Mouse (Mus musculus): ENCODE measurements around the gene Insrr. TPM values are rescaled to one million over a fixed set of nuclear protein-coding genes. Genes with fewer than 3 reads are reported as not detected.
"Not testable (repeated sequence)": the region's sequence is repeated elsewhere in the genome, so short reads cannot be mapped to it uniquely, and the experiment has no call there.

Insrr gene
- polyA plus RNA-seq, 1 experiment from 2014 or later = 0.48 TPM

DNA sequence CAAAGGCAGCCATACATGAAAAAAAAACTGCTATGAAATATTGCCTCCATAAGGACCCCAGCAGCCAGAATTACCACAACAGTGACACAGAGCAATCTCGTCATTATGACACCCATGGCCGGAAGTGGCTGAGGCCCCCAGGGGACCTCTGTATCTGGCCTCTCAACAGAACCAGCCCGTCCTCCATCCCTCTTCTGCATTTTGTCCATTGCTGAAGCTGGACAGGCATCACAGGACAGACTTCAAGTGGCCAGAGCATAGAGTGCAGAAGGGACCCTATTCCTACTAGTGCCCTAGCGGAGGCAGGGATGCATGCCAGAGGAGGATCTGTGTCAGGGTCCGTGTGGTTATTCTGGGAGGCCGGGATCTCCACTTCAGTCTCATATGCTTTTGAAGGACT is 19.4 kb downstream of the Insrr start:
- no peak for DNase-seq (ENCODE audit: low spot score)
- Histone ChIP-seq H3K4me3 (no peak overlapping the region), H3K27ac (no peak overlapping the region), H3K9me3 (no peaks in the 10 kb centered on the region), H3K4me1 (replicated peaks) (0 out of 2 replicates have a peak, but pooled peaks cover 3% of the 10 kb centered on the region), H3K27me3 (ENCODE audit: insufficient read depth, poor library complexity, severe bottlenecking) (peaks cover 88% of the 10 kb centered on the region), H3K36me3 (no peaks in the 10 kb centered on the region)
- 61% methylated on average over 6 of the region's 6 CpGs for WGBS

DNA sequence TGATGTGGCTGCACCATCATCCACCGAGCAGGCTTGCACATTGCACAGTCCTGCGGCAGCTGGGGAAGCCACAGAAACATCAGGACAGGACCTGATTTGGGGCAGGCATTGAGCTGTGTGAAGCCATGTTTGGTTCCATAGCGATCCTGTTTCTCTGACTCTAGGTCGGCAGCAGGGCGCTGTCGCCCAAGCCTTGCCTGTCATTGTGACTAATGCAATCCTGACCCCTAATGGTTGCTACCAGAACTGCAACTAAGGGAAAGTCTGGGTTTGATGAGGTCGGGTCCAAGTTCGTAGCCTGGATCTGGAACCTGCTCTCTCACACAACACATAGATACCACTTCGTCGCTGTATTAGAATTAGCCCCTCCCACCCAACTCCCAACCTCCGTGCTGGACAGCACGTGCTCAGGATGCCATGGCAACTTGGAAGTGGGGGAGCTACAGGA is 19.9 kb downstream of the Insrr start:
- H3K27me3 ChIP-seq (ENCODE audit: insufficient read depth, poor library complexity, severe bottlenecking) = peaks cover 83% of the 10 kb centered on the region
- H3K4me1 ChIP-seq (replicated peaks) = 0 out of 2 replicates have a peak, but pooled peaks cover 3% of the 10 kb centered on the region
- no peaks in the 10 kb centered on the region for H3K9me3 ChIP-seq
- H3K36me3 ChIP-seq = no peaks in the 10 kb centered on the region
- no peak overlapping the region for H3K4me3 ChIP-seq
- H3K27ac ChIP-seq = no peak overlapping the region
- 6% methylated on average over 12 of the region's 12 CpGs for WGBS
- peak; percentile 78 for DNase-seq (ENCODE audit: low spot score)

DNA sequence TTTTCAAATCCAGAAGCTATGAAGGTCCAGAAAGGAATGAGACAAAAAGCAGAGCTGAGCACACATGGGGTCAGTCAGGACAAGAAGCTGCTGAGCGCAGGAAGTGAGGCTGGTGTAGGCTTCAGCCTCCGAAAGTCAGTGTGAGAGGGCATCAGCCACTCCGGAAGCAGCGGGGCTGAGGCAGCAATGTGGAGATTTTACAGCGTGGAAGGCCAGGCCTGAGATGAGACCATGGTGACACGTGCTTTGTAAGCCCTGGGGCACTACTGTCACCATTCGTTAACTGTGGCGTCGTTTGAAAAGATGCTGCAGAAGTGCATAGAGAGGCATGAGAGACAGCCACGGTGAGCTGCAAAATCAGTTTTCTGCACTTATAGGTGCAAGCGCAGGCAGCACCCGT is 21.5 kb downstream of the Insrr start:
- H3K27me3 ChIP-seq (ENCODE audit: insufficient read depth, poor library complexity, severe bottlenecking) = peaks cover 67% of the 10 kb centered on the region
- 0 out of 2 replicates have a peak, but pooled peaks cover 3% of the 10 kb centered on the region for H3K4me1 ChIP-seq (replicated peaks)
- no peaks in the 10 kb centered on the region for H3K9me3 ChIP-seq
- H3K36me3 ChIP-seq = no peaks in the 10 kb centered on the region
- no peak overlapping the region for H3K27ac ChIP-seq
- WGBS = 71% methylated on average over 12 of the region's 12 CpGs
- DNase-seq (ENCODE audit: low spot score) = no peak
- no peak overlapping the region for H3K4me3 ChIP-seq

DNA sequence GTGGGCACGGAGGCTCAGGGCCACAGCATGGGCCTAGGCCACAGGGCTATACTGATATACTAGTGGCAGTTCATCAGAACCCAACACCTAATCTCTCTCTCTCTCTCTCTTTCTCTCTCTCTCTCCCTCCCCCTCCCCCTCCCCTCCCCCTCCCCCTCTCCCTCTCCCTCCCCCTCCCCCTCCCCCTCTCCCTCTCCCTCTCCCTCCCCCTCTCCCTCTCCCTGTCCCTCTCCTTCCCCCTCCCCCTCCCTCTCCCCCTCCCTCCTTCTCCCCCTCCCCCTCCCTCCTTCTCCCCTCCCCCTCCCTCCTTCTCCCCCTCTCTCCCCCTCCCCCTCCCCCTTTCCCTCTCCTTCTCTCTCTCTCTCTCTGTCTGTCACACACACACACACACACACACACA is 27.5 kb downstream of the Insrr start, which contains the start of gene Pear1:
Gene Pear1 (minus strand): TSS at position 101 of the 400 bp plus-strand sequence.
- H3K4me1 ChIP-seq (replicated peaks); H3K4me3 ChIP-seq; H3K9me3 ChIP-seq; H3K36me3 ChIP-seq; H3K27me3 ChIP-seq (ENCODE audit: insufficient read depth, poor library complexity, severe bottlenecking); DNase-seq (ENCODE audit: low spot score); H3K27ac ChIP-seq: not testable (repeated sequence)
- 83% methylated on average over 1 of the region's 1 CpGs for WGBS

DNA sequence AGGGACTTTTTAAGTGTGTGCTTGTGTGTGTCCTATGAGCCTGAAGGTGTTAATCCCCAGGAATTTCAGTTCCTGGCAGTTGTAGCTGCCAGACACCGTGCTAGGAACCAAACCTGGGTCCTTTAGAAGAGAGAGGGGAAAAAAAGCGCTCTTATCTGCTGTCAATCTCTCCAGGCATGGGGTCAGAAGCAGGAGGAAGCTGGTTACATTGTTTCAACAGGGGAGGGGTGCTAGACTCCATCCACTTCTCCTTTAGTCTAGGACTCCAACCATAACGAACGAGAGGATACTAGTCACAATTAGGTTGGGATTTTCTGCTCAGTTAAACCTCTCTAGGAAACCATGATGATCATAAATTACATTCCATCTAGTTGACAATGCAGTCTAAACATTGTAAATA is 31.7 kb downstream of the Insrr start:
- Histone ChIP-seq H3K4me3 (no peak overlapping the region), H3K4me1 (replicated peaks) (no peaks in the 10 kb centered on the region), H3K27me3 (ENCODE audit: insufficient read depth, poor library complexity, severe bottlenecking) (no peaks in the 10 kb centered on the region), H3K9me3 (no peaks in the 10 kb centered on the region), H3K36me3 (no peaks in the 10 kb centered on the region), H3K27ac (no peak overlapping the region)
- 62% methylated on average over 4 of the region's 4 CpGs for WGBS
- DNase-seq (ENCODE audit: low spot score) = no peak

DNA sequence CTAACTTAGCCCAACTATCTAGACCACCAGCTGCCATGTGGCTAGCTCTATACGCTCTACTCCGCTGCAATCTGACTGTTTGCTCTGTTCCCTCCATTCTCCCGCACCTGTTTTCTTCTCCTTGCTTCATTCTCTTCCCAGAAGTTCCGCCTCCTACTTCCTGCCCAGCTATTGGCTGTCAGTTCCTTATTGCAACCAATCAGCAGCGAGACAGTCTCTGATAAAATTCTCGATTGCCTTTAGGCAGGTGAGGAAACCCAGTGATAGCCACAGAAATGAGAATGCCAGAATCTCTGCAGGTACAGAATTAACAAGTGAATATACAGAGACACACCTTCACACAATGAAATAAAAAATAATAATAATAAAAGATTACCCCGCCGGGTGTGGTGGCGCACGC is 32.3 kb downstream of the Insrr start:
- no peak for DNase-seq (ENCODE audit: low spot score)
- Histone ChIP-seq H3K9me3 (no peaks in the 10 kb centered on the region), H3K36me3 (no peaks in the 10 kb centered on the region), H3K27ac (no peak overlapping the region), H3K27me3 (ENCODE audit: insufficient read depth, poor library complexity, severe bottlenecking) (no peaks in the 10 kb centered on the region), H3K4me3 (no peak overlapping the region), H3K4me1 (replicated peaks) (no peaks in the 10 kb centered on the region)
- 55% methylated on average over 10 of the region's 10 CpGs for WGBS

DNA sequence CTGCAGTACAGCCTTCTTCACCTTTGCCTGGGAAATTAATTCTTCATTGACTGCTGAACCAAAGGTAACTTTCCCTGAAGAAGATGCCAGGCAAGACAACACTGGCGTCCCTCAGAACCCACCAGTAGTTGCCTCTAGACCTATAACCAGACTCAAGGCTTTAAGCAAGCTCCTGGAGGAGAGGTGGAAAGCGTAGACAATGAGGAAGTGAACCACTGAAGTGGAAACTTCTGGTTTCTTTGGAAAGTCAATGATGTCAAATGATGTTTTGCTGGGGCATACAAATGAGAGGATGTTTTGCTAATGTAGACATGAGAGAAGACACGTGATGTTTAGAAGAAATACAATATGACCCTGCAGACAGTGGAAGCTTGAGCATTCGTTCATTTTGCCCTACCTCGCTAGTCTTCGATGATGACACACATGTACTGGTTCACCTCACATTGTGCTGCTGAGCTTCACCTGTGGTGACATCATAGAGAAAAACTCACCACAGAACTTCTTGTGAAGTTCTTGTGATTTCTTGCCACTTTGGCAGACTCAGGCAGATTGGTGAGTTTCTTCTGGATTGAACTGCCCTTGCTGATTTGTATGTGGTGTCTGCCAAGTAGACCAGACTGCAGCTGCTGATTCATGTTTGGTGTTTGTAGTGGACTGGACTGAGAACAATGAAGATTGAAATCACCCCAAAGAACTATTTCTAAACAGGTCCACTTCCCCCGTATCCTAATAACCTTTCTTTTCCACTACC is 35.5 kb downstream of the Insrr start:
- no peaks in the 10 kb centered on the region for H3K4me1 ChIP-seq (replicated peaks)
- no peak overlapping the region for H3K27ac ChIP-seq
- no peak overlapping the region for H3K4me3 ChIP-seq
- H3K9me3 ChIP-seq = no peaks in the 10 kb centered on the region
- H3K27me3 ChIP-seq (ENCODE audit: insufficient read depth, poor library complexity, severe bottlenecking) = no peaks in the 10 kb centered on the region
- H3K36me3 ChIP-seq = no peaks in the 10 kb centered on the region
- WGBS = 83% methylated on average over 7 of the region's 7 CpGs
- no peak for DNase-seq (ENCODE audit: low spot score)

DNA sequence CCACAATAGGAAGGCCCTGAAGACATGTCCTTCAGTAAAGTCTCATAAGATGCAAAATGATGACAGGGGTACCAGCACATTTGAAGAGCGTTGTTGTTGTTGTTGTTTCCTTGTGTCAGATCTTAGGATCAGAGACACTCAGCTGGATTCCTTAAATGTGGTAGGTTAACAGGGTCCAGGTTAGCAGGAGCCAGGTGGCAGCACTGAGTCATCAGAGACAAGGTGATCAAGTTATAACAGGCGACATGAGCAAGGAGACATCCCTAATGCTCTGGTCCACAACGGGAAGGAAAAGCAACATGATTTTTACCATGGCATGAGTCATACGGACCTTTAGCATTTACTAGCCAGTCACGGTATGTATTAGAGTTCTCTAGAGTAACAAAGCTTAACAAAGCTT is 36.7 kb downstream of the Insrr start:
- no peaks in the 10 kb centered on the region for H3K4me1 ChIP-seq (replicated peaks)
- H3K9me3 ChIP-seq = no peaks in the 10 kb centered on the region
- DNase-seq (ENCODE audit: low spot score) = no peak
- no peak overlapping the region for H3K27ac ChIP-seq
- no peaks in the 10 kb centered on the region for H3K36me3 ChIP-seq
- 72% methylated on average over 5 of the region's 5 CpGs for WGBS
- H3K4me3 ChIP-seq = no peak overlapping the region
- no peaks in the 10 kb centered on the region for H3K27me3 ChIP-seq (ENCODE audit: insufficient read depth, poor library complexity, severe bottlenecking)

DNA sequence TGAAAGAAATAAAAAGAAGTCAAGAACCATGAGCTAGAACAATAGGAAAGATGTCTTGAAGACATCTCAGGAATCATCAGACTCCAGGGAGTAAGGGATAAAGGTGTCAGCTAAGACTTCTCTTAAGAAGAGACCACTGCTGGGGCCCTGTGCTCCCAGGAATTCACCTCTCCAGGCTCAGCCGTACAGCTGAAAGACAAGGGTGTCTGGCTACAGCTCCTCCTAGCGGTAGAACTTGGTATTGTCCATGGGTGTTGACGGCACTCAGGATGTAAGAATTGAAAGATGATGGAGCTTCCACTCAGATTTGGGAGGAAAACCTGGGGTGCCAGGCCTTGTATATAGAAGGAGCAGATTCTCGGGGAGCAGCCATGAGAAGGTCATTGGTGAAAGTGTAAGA is 41.9 kb downstream of the Insrr start:
- no peaks in the 10 kb centered on the region for H3K36me3 ChIP-seq
- no peak overlapping the region for H3K27ac ChIP-seq
- no peak overlapping the region for H3K4me3 ChIP-seq
- WGBS = 2% methylated on average over 4 of the region's 4 CpGs
- H3K4me1 ChIP-seq (replicated peaks) = no peaks in the 10 kb centered on the region
- no peaks in the 10 kb centered on the region for H3K9me3 ChIP-seq
- DNase-seq (ENCODE audit: low spot score) = peak; percentile 79
- no peaks in the 10 kb centered on the region for H3K27me3 ChIP-seq (ENCODE audit: insufficient read depth, poor library complexity, severe bottlenecking)

DNA sequence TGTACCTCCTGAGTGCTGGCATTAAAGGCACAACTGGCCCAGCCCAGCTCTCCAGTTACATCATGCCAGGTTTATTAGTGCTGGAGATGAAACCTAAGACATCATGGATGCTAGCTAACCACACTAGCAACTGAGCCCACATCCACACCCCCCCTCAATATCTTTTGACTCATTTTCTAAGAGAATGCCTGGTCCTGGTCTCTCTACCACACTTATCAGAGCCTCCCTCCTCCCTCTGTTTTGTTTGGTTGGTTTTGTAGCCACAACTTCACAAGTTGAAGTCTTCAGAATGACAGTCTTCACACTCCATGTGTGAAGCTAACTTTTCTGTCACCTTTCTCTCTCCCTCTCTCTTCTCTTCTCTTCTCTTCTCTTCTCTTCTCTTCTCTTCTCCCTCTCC is 44.1 kb downstream of the Insrr start:
- no peak overlapping the region for H3K4me3 ChIP-seq
- H3K36me3 ChIP-seq = no peaks in the 10 kb centered on the region
- H3K27me3 ChIP-seq (ENCODE audit: insufficient read depth, poor library complexity, severe bottlenecking) = no peaks in the 10 kb centered on the region
- no peak for DNase-seq (ENCODE audit: low spot score)
- H3K27ac ChIP-seq = no peak overlapping the region
- no peaks in the 10 kb centered on the region for H3K4me1 ChIP-seq (replicated peaks)
- H3K9me3 ChIP-seq = no peaks in the 10 kb centered on the region

DNA sequence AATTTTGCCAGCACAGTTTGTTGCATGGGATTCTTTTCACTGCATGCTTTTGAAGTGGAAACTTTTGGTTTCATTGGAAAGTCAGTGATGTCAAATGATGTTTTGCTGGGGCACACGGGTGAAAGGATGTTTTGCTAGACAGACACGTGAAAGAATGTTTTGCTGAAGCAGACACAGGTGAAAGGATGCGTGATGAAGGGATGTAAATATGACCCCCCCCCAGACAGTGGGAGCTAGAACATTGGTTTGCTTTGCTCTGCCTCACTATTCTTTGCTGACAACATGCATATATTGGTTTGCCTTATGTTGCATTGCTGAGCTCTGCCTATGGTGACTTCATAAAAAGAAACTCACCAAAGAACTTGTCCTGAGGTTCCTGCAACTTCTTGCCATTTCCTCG is 48.2 kb downstream of the Insrr start:
- WGBS = 90% methylated on average over 4 of the region's 4 CpGs

DNA sequence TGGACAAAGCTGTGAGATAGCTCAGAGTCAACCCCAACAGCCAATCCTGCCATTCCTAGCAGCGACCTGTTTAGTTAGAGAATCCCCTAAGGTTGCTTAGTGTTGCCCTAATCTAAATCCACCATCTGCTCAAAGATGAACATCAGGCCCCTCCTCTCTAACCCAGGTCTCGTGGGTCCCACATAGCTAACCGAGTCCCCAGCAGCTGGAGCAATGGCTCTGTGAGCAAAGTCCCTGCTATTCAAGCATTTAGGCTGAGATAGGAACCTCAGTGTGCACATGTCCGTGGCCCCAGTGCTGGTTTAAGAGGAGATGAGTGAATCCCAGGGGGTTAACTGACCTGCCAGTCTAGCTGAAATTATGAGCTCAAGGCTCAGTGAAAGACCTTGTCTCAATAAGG is 49.4 kb downstream of the Insrr start:
- no peak for DNase-seq (ENCODE audit: low spot score)
- Histone ChIP-seq H3K4me1 (replicated peaks) (peaks cover 16% of the 10 kb centered on the region; the same call in 1 of the 2 replicates), H3K4me3 (no peak overlapping the region), H3K27me3 (ENCODE audit: insufficient read depth, poor library complexity, severe bottlenecking) (no peaks in the 10 kb centered on the region), H3K27ac (no peak overlapping the region), H3K9me3 (no peaks in the 10 kb centered on the region), H3K36me3 (no peaks in the 10 kb centered on the region)
- WGBS = 69% methylated on average over 4 of the region's 4 CpGs

More for the DNA sequence above, 48.2 kb downstream of the Insrr start:
- Histone ChIP-seq H3K27ac (no peak overlapping the region), H3K9me3 (no peaks in the 10 kb centered on the region), H3K4me1 (replicated peaks) (peaks cover 8% of the 10 kb centered on the region; the same call in 1 of the 2 replicates), H3K36me3 (no peaks in the 10 kb centered on the region), H3K27me3 (ENCODE audit: insufficient read depth, poor library complexity, severe bottlenecking) (no peaks in the 10 kb centered on the region), H3K4me3 (no peak overlapping the region)
- no peak for DNase-seq (ENCODE audit: low spot score)

DNA sequence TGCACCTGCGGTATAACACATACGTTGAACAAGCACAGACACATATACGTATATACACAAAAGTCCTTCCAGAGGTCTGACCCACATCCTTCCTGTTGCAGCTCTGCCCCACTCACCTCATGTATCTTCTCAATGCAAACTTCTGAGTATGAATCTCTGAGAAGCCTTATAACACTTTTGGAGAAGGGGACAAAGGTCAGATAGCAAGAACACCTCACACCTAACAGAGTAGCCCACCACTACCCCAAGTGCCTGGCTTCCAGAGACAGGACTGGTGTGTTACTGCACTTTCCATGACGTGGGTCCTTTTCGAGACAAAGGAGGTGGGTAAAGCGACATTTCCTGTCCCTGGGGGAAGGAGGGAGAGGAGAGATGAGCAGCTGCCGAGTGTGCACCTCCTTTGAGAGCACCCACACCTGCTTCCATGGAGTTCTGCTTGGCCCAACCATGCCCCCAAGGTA is 49.9 kb downstream of the Insrr start, which contains the start of gene Sh2d2a:
Gene Sh2d2a (plus strand): TSS at position 106 of the 461 bp plus-strand sequence.
- no peak within 1 kb of the TSS for H3K27ac ChIP-seq
- no peak within 1 kb of the TSS for H3K4me3 ChIP-seq
- no peaks in the 10 kb centered on the region for H3K27me3 ChIP-seq (ENCODE audit: insufficient read depth, poor library complexity, severe bottlenecking)
- H3K4me1 ChIP-seq (replicated peaks) = peaks cover 16% of the 10 kb centered on the region; the same call in 1 of the 2 replicates
- no peaks in the 10 kb centered on the region for H3K9me3 ChIP-seq
- no peaks in the 10 kb centered on the region for H3K36me3 ChIP-seq
- WGBS = 77% methylated on average over 7 of the region's 7 CpGs
- no peak for DNase-seq (ENCODE audit: low spot score)

Measured in hindbrain, embryonic 10.5 days (tissue).